Mouse (Mus musculus) intestine, postnatal 0 days (tissue): Measurements from ENCODE around the gene Dmap1. TPM values are rescaled to one million over a fixed set of nuclear protein-coding genes. Genes with fewer than 3 reads are reported as not detected.

ENCODE experiments used
- ATAC-seq: fragments of 200-750 bp; cut with Nextera tagmentation; 2 replicates; pipeline ENCODE4 v1.8.0; 2017; ENCODE audit warnings: mild to moderate bottlenecking, moderate TSS enrichment, moderate library complexity
- H3K27ac ChIP-seq: fragments of 300-500 bp; sonication (generic); 2 replicates; pipeline ENCODE4 v1.5.1; 2014; ENCODE audit warnings: mild to moderate bottlenecking, low read depth, low read length, moderate library complexity
- H3K27me3 ChIP-seq: fragments of 300-500 bp; sonication (generic); replicated peaks from 2 replicates; pipeline ENCODE4 v1.6.1; 2014; ENCODE audit warnings: low read length, mixed read lengths; ENCODE audit not compliant: control insufficient read depth, insufficient read depth
- H3K36me3 ChIP-seq: fragments of 300-500 bp; sonication (generic); 2 replicates; pipeline ENCODE4 v1.6.1; 2014; ENCODE audit warnings: mild to moderate bottlenecking, moderate library complexity; ENCODE audit not compliant: control insufficient read depth, insufficient read depth
- H3K4me1 ChIP-seq: fragments of 300-500 bp; sonication (generic); replicated peaks from 2 replicates; pipeline ENCODE4 v1.6.1; 2014; ENCODE audit warnings: antibody characterized with exemption, low read length, mixed read lengths; ENCODE audit not compliant: control insufficient read depth, insufficient read depth
- H3K4me2 ChIP-seq: fragments of 300-500 bp; sonication (generic); replicated peaks from 2 replicates; pipeline ENCODE4 v1.6.1; 2014; ENCODE audit warnings: low read depth, mild to moderate bottlenecking, moderate library complexity
- H3K4me3 ChIP-seq: fragments of 300-500 bp; sonication (generic); 2 replicates; pipeline ENCODE4 v1.5.1; 2014; ENCODE audit warnings: low read depth, low read length
- H3K9ac ChIP-seq: fragments of 300-500 bp; sonication (generic); 2 replicates; pipeline ENCODE4 v1.6.1; 2014; ENCODE audit warnings: mild to moderate bottlenecking, low read depth, low read length
- H3K9me3 ChIP-seq: fragments of 300-500 bp; sonication (generic); 2 replicates; pipeline ENCODE4 v1.6.1; 2016; ENCODE audit warnings: mixed run types; ENCODE audit not compliant: control insufficient read depth
- CTCF ChIP-seq: sonication (generic); IDR thresholded peaks from 2 replicates; pipeline ENCODE4 v1.5.1; 2016; ENCODE audit warnings: low read depth, mild to moderate bottlenecking, control low read depth, antibody characterized with exemption, moderate library complexity
- WGBS: fragments of 180-500 bp; shearing (Covaris S2); extraction: QIAGEN DNeasy Blood & Tissue Kit; methylation state at CpG from one replicate; pipeline ENCODE4 v1.1.7; 2014; 5-methylcytosine and 5-hydroxymethylcytosine counted together
- polyA plus RNA-seq: library from polyadenylated mRNA; unstranded; fragments of >200 nt; fragmentation: Nextera tagmentation; extraction: Ambion mirVana; gene quantifications from 2 replicates; pipeline ENCODE4 v1.2.1, GENCODE M21; 2015

Dmap1 gene
- 22.1 and 22.7 TPM in 2 replicates for polyA plus RNA-seq

GRCm38 (mm10) chr4:117681931-117682461 is at the start of gene Dmap1:
Gene Dmap1 (minus strand): TSS chr4:117682273.
- 0 out of 2 replicates have a peak, but pooled peaks have one; percentile 8 for TF ChIP-seq CTCF
- Histone ChIP-seq H3K4me1 (no peaks in the 10 kb centered on the region), H3K4me3 (peak within 1 kb of the TSS; percentile 71), H3K27ac (no peak within 1 kb of the TSS), H3K9ac (peak within 1 kb of the TSS; percentile 51), H3K4me2 (peak within 1 kb of the TSS; percentile 91), H3K36me3 (peaks cover 27% of the 10 kb centered on the region), H3K27me3 (no peaks in the 10 kb centered on the region), H3K9me3 (no peaks in the 10 kb centered on the region)
- peak; percentile 84 for ATAC-seq
- under 1% methylated on average over 33 of the region's 33 CpGs for WGBS

GRCm38 (mm10) chr4:117724112-117724511 is 42.0 kb upstream of the Dmap1 start, which contains the start of gene Gm12845:
Gene Gm12845 (plus strand): TSS chr4:117724412.
- no peak for ATAC-seq
- Histone ChIP-seq H3K27me3 (no peaks in the 10 kb centered on the region), H3K9me3 (no peaks in the 10 kb centered on the region), H3K4me2 (no peak within 1 kb of the TSS), H3K36me3 (no peaks in the 10 kb centered on the region), H3K27ac (no peak within 1 kb of the TSS), H3K9ac (no peak within 1 kb of the TSS), H3K4me3 (no peak within 1 kb of the TSS), H3K4me1 (no peaks in the 10 kb centered on the region)
- TF ChIP-seq CTCF: no peak
- 90% methylated on average over 1 of the region's 1 CpGs for WGBS

- H3K4me2 ChIP-seq: no peak overlapping the region
- H3K9me3 ChIP-seq: no peaks in the 10 kb centered on the region
- no peak overlapping the region for H3K4me3 ChIP-seq
- no peak overlapping the region for H3K27ac ChIP-seq
- no peak for ATAC-seq
- TF ChIP-seq CTCF: no peak
- H3K27me3 ChIP-seq: no peaks in the 10 kb centered on the region
- 45% methylated on average over 6 of the region's 6 CpGs for WGBS
- H3K36me3 ChIP-seq: no peaks in the 10 kb centered on the region
- H3K4me1 ChIP-seq: no peaks in the 10 kb centered on the region
- no peak overlapping the region for H3K9ac ChIP-seq
Observed at GRCm38 (mm10) chr4:117713303-117714098, 31.4 kb upstream of the Dmap1 start.

- Histone ChIP-seq H3K36me3 (no peaks in the 10 kb centered on the region), H3K27ac (no peak overlapping the region), H3K9ac (no peak overlapping the region), H3K4me3 (no peak overlapping the region), H3K9me3 (no peaks in the 10 kb centered on the region), H3K4me2 (no peak overlapping the region), H3K4me1 (no peaks in the 10 kb centered on the region), H3K27me3 (no peaks in the 10 kb centered on the region)
- ATAC-seq: no peak
- no peak for TF ChIP-seq CTCF
- WGBS: 80% methylated on average over 3 of the region's 3 CpGs
Observed at GRCm38 (mm10) chr4:117712314-117712713, 30.2 kb upstream of the Dmap1 start.

- Histone ChIP-seq H3K9ac (no peak overlapping the region), H3K4me3 (no peak overlapping the region), H3K36me3 (no peaks in the 10 kb centered on the region), H3K4me1 (no peaks in the 10 kb centered on the region), H3K27ac (no peak overlapping the region), H3K9me3 (no peaks in the 10 kb centered on the region), H3K27me3 (no peaks in the 10 kb centered on the region), H3K4me2 (no peak overlapping the region)
- peak; percentile 71 for ATAC-seq
- WGBS: 46% methylated on average over 3 of the region's 3 CpGs
- no peak for TF ChIP-seq CTCF
Observed at GRCm38 (mm10) chr4:117708780-117709550, 26.9 kb upstream of the Dmap1 start.

- WGBS: 3% methylated on average over 7 of the region's 7 CpGs
- Histone ChIP-seq H3K27me3 (no peaks in the 10 kb centered on the region), H3K36me3 (no peaks in the 10 kb centered on the region), H3K9me3 (no peaks in the 10 kb centered on the region), H3K4me2 (no peak overlapping the region), H3K27ac (no peak overlapping the region), H3K4me3 (no peak overlapping the region), H3K9ac (no peak overlapping the region), H3K4me1 (no peaks in the 10 kb centered on the region)
- TF ChIP-seq CTCF: peak; percentile 86
- no peak for ATAC-seq
Observed at GRCm38 (mm10) chr4:117705361-117705760, 23.3 kb upstream of the Dmap1 start.
